In the genomic region with DNA sequence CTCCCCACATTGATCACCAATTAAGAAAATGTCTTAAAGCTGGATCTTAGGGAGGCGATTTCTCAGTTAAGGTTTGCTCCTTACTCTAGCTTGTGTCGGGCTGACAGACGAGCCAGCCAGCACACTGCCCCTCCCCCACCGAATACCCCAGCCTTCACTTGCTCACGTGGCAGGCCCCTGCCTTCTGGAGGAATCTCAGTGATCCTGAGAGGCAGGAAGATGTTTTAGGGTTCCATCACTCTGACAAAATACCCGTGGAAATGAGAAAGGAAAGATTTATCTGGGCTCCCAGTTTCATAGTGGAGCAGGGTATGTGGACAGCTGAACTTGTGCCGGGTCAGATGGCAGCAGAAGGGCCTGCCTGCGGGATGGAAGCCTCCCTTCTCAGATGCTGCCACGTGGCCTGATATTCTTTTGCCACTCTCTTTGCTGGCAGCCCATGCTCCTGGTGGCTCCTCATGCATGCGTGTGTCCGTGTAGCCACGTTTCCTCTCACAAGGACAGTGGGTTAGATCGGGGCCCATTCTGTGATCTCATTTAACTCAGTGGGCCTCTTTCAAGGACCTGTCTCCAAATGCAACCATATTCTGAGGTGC, we compare ENCODE assay signal across 12 mouse cellular contexts. TPM values are rescaled to one million over a fixed set of nuclear protein-coding genes. Genes with fewer than 3 reads are reported as not detected.
DNase-seq lines count a peak whose midpoint lies in the region; ATAC-seq lines count a peak whose summit lies in the region.
"Had no signal": no experiment of that assay in that cellular context is flagged by ENCODE, and none has a peak within 500 bp of the region (broad histone marks: within the 10 kb centered on the region; RNA-seq: fewer than 3 reads in every experiment).

No protein-coding gene starts in this region.

- peak; percentile 66 for DNase-seq in left cerebral cortex, postnatal 4 days
- DNase-seq in left cerebral cortex, postnatal 36 days (ENCODE audit: low spot score in 2 of 2), result no peak
- peak; percentile 65 for DNase-seq in midbrain, embryonic 10.5 days (ENCODE audit: low spot score)
- peak; percentile 51 for DNase-seq in retina, postnatal 1 day
- no peak for DNase-seq in gastrocnemius, postnatal 36 days
- DNase-seq in gastrocnemius, postnatal 14 days, result no peak
- DNase-seq in ovary, postnatal 36 days (ENCODE audit: low spot score), result no peak
- DNase-seq: cerebellum, adult 8-10 months; heart, postnatal 14 days had no signal

- ATAC-seq in forebrain, embryonic 12.5 days (ENCODE audit: low FRiP score), result no peak

- 19% methylated on average over 13 of the region's 13 CpGs for WGBS in forebrain, embryonic 12.5 days
- WGBS in midbrain, embryonic 10.5 days, result 21% methylated on average over 13 of the region's 13 CpGs

- H3K9me3 ChIP-seq in forebrain, embryonic 12.5 days, result no peaks in the 10 kb centered on the region
- H3K9me3 ChIP-seq in midbrain, embryonic 10.5 days (replicated peaks), result no peaks in the 10 kb centered on the region
- H3K9me3 ChIP-seq: liver, embryonic 15.5 days had no signal

- peaks cover 72% of the 10 kb centered on the region for H3K4me1 ChIP-seq in forebrain, embryonic 12.5 days
- peaks cover 76% of the 10 kb centered on the region for H3K4me1 ChIP-seq in midbrain, embryonic 10.5 days

- H3K4me3 ChIP-seq in forebrain, embryonic 12.5 days (replicated peaks), result no peak overlapping the region
- H3K4me3 ChIP-seq in midbrain, embryonic 10.5 days, result 0 out of 2 replicates have a peak overlapping the region, but pooled peaks have one; percentile 1

- peak overlapping the region; percentile 97 for H3K27ac ChIP-seq in forebrain, embryonic 12.5 days
- H3K27ac ChIP-seq in midbrain, embryonic 10.5 days (replicated peaks), result peak overlapping the region; percentile 92
- H3K27ac ChIP-seq: liver, embryonic 15.5 days had no signal

- intact Hi-C loops in left cerebral cortex, postnatal 4 days (cut with DNase I), result loop anchor here (10.0 kb wide), 1 partner anchor 86 kb away; a partner anchor contains a TSS
- intact Hi-C loops in left cerebral cortex, postnatal 36 days (cut with DNase I), result no loop called here
- intact Hi-C loops in gastrocnemius, postnatal 36 days (cut with DNase I), result loop anchor here (5.0 kb wide), 1 partner anchor 53 kb away; no protein-coding TSS in a partner anchor
- intact Hi-C loops in gastrocnemius, postnatal 14 days (cut with DNase I; ENCODE audit: low total_unique reads), result loop anchor here (5.0 to 10.0 kb wide), 2 partner anchors 56 to 108 kb away; a partner anchor contains a TSS

- H3K27me3 ChIP-seq in forebrain, embryonic 12.5 days, result no peaks in the 10 kb centered on the region
- H3K27me3 ChIP-seq in midbrain, embryonic 10.5 days (ENCODE audit: low read depth, poor library complexity, severe bottlenecking), result no peaks in the 10 kb centered on the region; the same call in 1 of the 2 replicates

- no peaks in the 10 kb centered on the region for H3K36me3 ChIP-seq in forebrain, embryonic 12.5 days (replicated peaks)
- H3K36me3 ChIP-seq in midbrain, embryonic 10.5 days, result no peaks in the 10 kb centered on the region
- H3K36me3 ChIP-seq: liver, embryonic 15.5 days had no signal

- 0 out of 2 replicates have a peak overlapping the region, but pooled peaks have one; percentile 3 for H3K4me2 ChIP-seq in forebrain, embryonic 12.5 days

- H3K9ac ChIP-seq in forebrain, embryonic 12.5 days, result peak overlapping the region; percentile 47; the same call in 1 of the 2 replicates
- H3K9ac ChIP-seq: liver, embryonic 15.5 days had no signal

RNA-seq across cellular contexts. Expression of a gene that starts 14.9 kb away (rescaled TPM):
- total RNA-seq in left cerebral cortex, postnatal 4 days (2021), result under 1 TPM; 0.32 to 0.70 TPM
- total RNA-seq in left cerebral cortex, postnatal 36 days (2021), result under 1 TPM; 0.32 to 0.68 TPM
- 0.44 and 0.55 TPM in 2 replicates for polyA plus RNA-seq in forebrain, embryonic 12.5 days (2016; fragmentation: Nextera tagmentation; extraction: Ambion mirVana)
- 0.43 and 0.46 TPM in 2 replicates for polyA plus RNA-seq in midbrain, embryonic 10.5 days (2016; fragmentation: Nextera tagmentation; extraction: Ambion mirVana)
- total RNA-seq in gastrocnemius, postnatal 36 days (2021), result not detected
- total RNA-seq in gastrocnemius, postnatal 14 days (2021), result not detected
- total RNA-seq: neutrophil, adult 5-6 weeks had no signal
- polyA plus RNA-seq: liver, embryonic 15.5 days had no signal

RNA-seq across cellular contexts. Expression of a gene that starts 33.5 kb away (rescaled TPM):
- 10 to 100 TPM; 23.2 to 24.6 TPM for total RNA-seq in left cerebral cortex, postnatal 4 days (2021)
- total RNA-seq in left cerebral cortex, postnatal 36 days (2021), result 10 to 100 TPM; 14.4 to 23.3 TPM
- polyA plus RNA-seq in forebrain, embryonic 12.5 days (2016; fragmentation: Nextera tagmentation; extraction: Ambion mirVana), result 3.7 and 4.1 TPM in 2 replicates
- polyA plus RNA-seq in midbrain, embryonic 10.5 days (2016; fragmentation: Nextera tagmentation; extraction: Ambion mirVana), result 0.73 and 0.86 TPM in 2 replicates
- under 1 TPM in 1 of 2 experiments, not detected in 1; 0.07 TPM for total RNA-seq in gastrocnemius, postnatal 36 days (2021)
- under 1 TPM; 0.14 to 0.18 TPM for total RNA-seq in gastrocnemius, postnatal 14 days (2021)

RNA-seq across cellular contexts. Expression of a gene that starts 59.8 kb away (rescaled TPM):
- total RNA-seq in left cerebral cortex, postnatal 4 days (2021), result 10 to 100 TPM; 80.4 to 81.6 TPM
- total RNA-seq in left cerebral cortex, postnatal 36 days (2021), result 10 to 100 TPM; 48.0 to 71.2 TPM
- 86.3 and 87.8 TPM in 2 replicates for polyA plus RNA-seq in forebrain, embryonic 12.5 days (2016; fragmentation: Nextera tagmentation; extraction: Ambion mirVana)
- polyA plus RNA-seq in midbrain, embryonic 10.5 days (2016; fragmentation: Nextera tagmentation; extraction: Ambion mirVana), result 67.1 and 81.1 TPM in 2 replicates
- total RNA-seq in gastrocnemius, postnatal 36 days (2021), result 1 to 10 TPM; 5.0 to 5.7 TPM
- total RNA-seq in gastrocnemius, postnatal 14 days (2021), result 10 to 100 TPM; 13.3 to 14.8 TPM

Comparison
In these comparisons a context has a peak if more than half of its experiments do, and no peak if none do; other contexts are left out.
1. DNase-seq: peak in left cerebral cortex, postnatal 4 days (single experiment), midbrain, embryonic 10.5 days (single experiment) and retina, postnatal 1 day (single experiment); none in left cerebral cortex, postnatal 36 days (0 of 2), gastrocnemius, postnatal 36 days (0 of 2), gastrocnemius, postnatal 14 days (single experiment) and ovary, postnatal 36 days (single experiment).
2. RNA of a gene that starts 33.5 kb away (total RNA-seq): 23.2 to 24.6 TPM in left cerebral cortex, postnatal 4 days and 14.4 to 23.3 TPM in left cerebral cortex, postnatal 36 days; 0.14 to 0.18 TPM in gastrocnemius, postnatal 14 days and 0.07 TPM in gastrocnemius, postnatal 36 days; every median in the first group is over 10 times any median in the second.